ENCODE assay signal across 10 mouse cellular contexts in genomic region chr11:101052751-101053473, GRCm38 (mm10). TPM values are rescaled to one million over a fixed set of nuclear protein-coding genes. Genes with fewer than 3 reads are reported as not detected.
DNase-seq lines count a peak whose midpoint lies in the region; ATAC-seq lines count a peak whose summit lies in the region.
"Had no signal": no experiment of that assay in that cellular context is flagged by ENCODE, and none has a peak within 500 bp of the region (broad histone marks: within the 10 kb centered on the region; RNA-seq: fewer than 3 reads in every experiment).

No protein-coding gene starts in this region.

- H3K4me3 ChIP-seq in heart, embryonic 10.5 days: no peak overlapping the region
- H3K4me3 ChIP-seq in lung, embryonic 16.5 days (ENCODE audit: low read length): no peak overlapping the region
- no peak overlapping the region for H3K4me3 ChIP-seq in kidney, embryonic 15.5 days (replicated peaks)

- no peaks in the 10 kb centered on the region for H3K9me3 ChIP-seq in heart, embryonic 10.5 days
- peaks cover 2% of the 10 kb centered on the region; the same call in 1 of the 2 replicates for H3K9me3 ChIP-seq in lung, embryonic 16.5 days (ENCODE audit: control insufficient read depth, low read length)
- no peaks in the 10 kb centered on the region for H3K9me3 ChIP-seq in kidney, embryonic 15.5 days (replicated peaks)

- no peaks in the 10 kb centered on the region for H3K27me3 ChIP-seq in heart, embryonic 10.5 days (ENCODE audit: insufficient read depth, poor library complexity, severe bottlenecking)
- no peaks in the 10 kb centered on the region for H3K27me3 ChIP-seq in lung, embryonic 16.5 days (ENCODE audit: control insufficient read depth, insufficient read depth, low read depth, low read length)
- H3K27me3 ChIP-seq in kidney, embryonic 15.5 days: no peaks in the 10 kb centered on the region

- ATAC-seq in lung, embryonic 16.5 days (ENCODE audit: low read depth): no peak
- no peak for ATAC-seq in kidney, embryonic 15.5 days (replicated peaks; ENCODE audit: low FRiP score)
- ATAC-seq: inflammation-experienced regulatory T-cells, adult 6 months had no signal

- no peak overlapping the region for H3K4me2 ChIP-seq in lung, embryonic 16.5 days (ENCODE audit: low read depth, low read length)
- H3K4me2 ChIP-seq in kidney, embryonic 15.5 days: no peak overlapping the region

- peaks cover 88% of the 10 kb centered on the region for H3K36me3 ChIP-seq in heart, embryonic 10.5 days
- peaks cover 20% of the 10 kb centered on the region for H3K36me3 ChIP-seq in lung, embryonic 16.5 days (ENCODE audit: control insufficient read depth, insufficient read depth, low read length)
- H3K36me3 ChIP-seq in kidney, embryonic 15.5 days: peaks cover 65% of the 10 kb centered on the region

- peak overlapping the region; percentile 36; the same call in 1 of the 2 replicates for H3K9ac ChIP-seq in lung, embryonic 16.5 days (ENCODE audit: low read length)
- H3K9ac ChIP-seq in kidney, embryonic 15.5 days: no peak overlapping the region

- peaks cover 32% of the 10 kb centered on the region for H3K4me1 ChIP-seq in heart, embryonic 10.5 days
- peaks cover 36% of the 10 kb centered on the region for H3K4me1 ChIP-seq in lung, embryonic 16.5 days (replicated peaks; ENCODE audit: control insufficient read depth, insufficient read depth, low read length)
- peaks cover 10% of the 10 kb centered on the region for H3K4me1 ChIP-seq in kidney, embryonic 15.5 days

- peak overlapping the region; percentile 39; the same call in 1 of the 2 replicates for H3K27ac ChIP-seq in heart, embryonic 10.5 days
- peak overlapping the region; percentile 73 for H3K27ac ChIP-seq in lung, embryonic 16.5 days (ENCODE audit: low read length)
- H3K27ac ChIP-seq in kidney, embryonic 15.5 days: no peak overlapping the region
- H3K27ac ChIP-seq: macrophage had no signal

- 93% methylated on average over 10 of the region's 10 CpGs for whole genome bisulfite sequencing in heart, embryonic 10.5 days
- WGBS in lung, embryonic 16.5 days: 72% methylated on average over 10 of the region's 10 CpGs
- 89% methylated on average over 10 of the region's 10 CpGs for WGBS in kidney, embryonic 15.5 days

- peak; percentile 52 for DNase-seq in right cerebral cortex, adult 18-20 months
- DNase-seq in right cerebral cortex, postnatal 4 days: no peak
- DNase-seq in heart, embryonic 10.5 days (ENCODE audit: low spot score): no peak
- DNase-seq in urinary bladder, postnatal 36 days (ENCODE audit: low spot score in 2 of 2): peak; percentile 63 to 85
- DNase-seq in layer of hippocampus, adult 9-10 months (ENCODE audit: low spot score): no peak
- DNase-seq: thymus, postnatal 25 days had no signal

RNA-seq across cellular contexts. Expression of gene Naglu, which starts 16.9 kb away (rescaled TPM):
- 13.9 and 15.8 TPM in 2 replicates for polyA plus RNA-seq in heart, embryonic 10.5 days (2016; fragmentation: Nextera tagmentation; extraction: Ambion mirVana)
- 20.6 and 23.1 TPM in 2 replicates for polyA plus RNA-seq in lung, embryonic 16.5 days (2015; fragmentation: Nextera tagmentation; extraction: Ambion mirVana)
- polyA plus RNA-seq in kidney, embryonic 15.5 days (2015; fragmentation: Nextera tagmentation; extraction: Ambion mirVana): 16.8 TPM in 2 replicates

RNA-seq across cellular contexts. Expression of gene Hsd17b1, which starts 25.3 kb away (rescaled TPM):
- polyA plus RNA-seq in heart, embryonic 10.5 days (2016; fragmentation: Nextera tagmentation; extraction: Ambion mirVana): 0.21 TPM in 1 of 2 replicates, not detected in the other
- 0.15 and 0.19 TPM in 2 replicates for polyA plus RNA-seq in lung, embryonic 16.5 days (2015; fragmentation: Nextera tagmentation; extraction: Ambion mirVana)
- polyA plus RNA-seq in kidney, embryonic 15.5 days (2015; fragmentation: Nextera tagmentation; extraction: Ambion mirVana): 0.19 and 0.24 TPM in 2 replicates

RNA-seq across cellular contexts. Expression of gene Coasy, which starts 29.5 kb away (rescaled TPM):
- 36.5 and 37.0 TPM in 2 replicates for polyA plus RNA-seq in heart, embryonic 10.5 days (2016; fragmentation: Nextera tagmentation; extraction: Ambion mirVana)
- polyA plus RNA-seq in lung, embryonic 16.5 days (2015; fragmentation: Nextera tagmentation; extraction: Ambion mirVana): 39.7 and 45.1 TPM in 2 replicates
- 46.3 and 46.7 TPM in 2 replicates for polyA plus RNA-seq in kidney, embryonic 15.5 days (2015; fragmentation: Nextera tagmentation; extraction: Ambion mirVana)

RNA-seq across cellular contexts. Expression of gene Mlx, which starts 34.2 kb away (rescaled TPM):
- 42.6 and 52.0 TPM in 2 replicates for polyA plus RNA-seq in heart, embryonic 10.5 days (2016; fragmentation: Nextera tagmentation; extraction: Ambion mirVana)
- 41.3 and 60.3 TPM in 2 replicates for polyA plus RNA-seq in lung, embryonic 16.5 days (2015; fragmentation: Nextera tagmentation; extraction: Ambion mirVana)
- polyA plus RNA-seq in kidney, embryonic 15.5 days (2015; fragmentation: Nextera tagmentation; extraction: Ambion mirVana): 44.9 and 46.9 TPM in 2 replicates

RNA-seq across cellular contexts. Expression of gene Psmc3ip, which starts 42.3 kb away (rescaled TPM):
- 29.6 and 40.8 TPM in 2 replicates for polyA plus RNA-seq in heart, embryonic 10.5 days (2016; fragmentation: Nextera tagmentation; extraction: Ambion mirVana)
- polyA plus RNA-seq in lung, embryonic 16.5 days (2015; fragmentation: Nextera tagmentation; extraction: Ambion mirVana): 29.3 and 32.3 TPM in 2 replicates
- 37.3 and 38.0 TPM in 2 replicates for polyA plus RNA-seq in kidney, embryonic 15.5 days (2015; fragmentation: Nextera tagmentation; extraction: Ambion mirVana)

Comparison
In these comparisons a context has a peak if more than half of its experiments do, and no peak if none do; other contexts are left out.
1. DNase-seq: peak in right cerebral cortex, adult 18-20 months (single experiment) and urinary bladder, postnatal 36 days (2 of 2); none in right cerebral cortex, postnatal 4 days (single experiment), heart, embryonic 10.5 days (single experiment) and layer of hippocampus, adult 9-10 months (single experiment).